Mouse (Mus musculus) brain, embryonic 14.5 days (tissue): ENCODE data around the gene Gm2115. TPM values are rescaled to one million over a fixed set of nuclear protein-coding genes. Genes with fewer than 3 reads are reported as not detected.

Experiments
- DNase-seq: peaks from one replicate; pipeline ENCODE4 v3.0.0-alpha.2; 2011; ENCODE audit warnings: low read depth
- CTCF ChIP-seq: fragments of 200-500 bp; IDR thresholded peaks from 2 replicates; pipeline ENCODE4 v1.5.1; 2012; ENCODE audit warnings: inconsistent platforms, mild to moderate bottlenecking, moderate library complexity, borderline replicate concordance; ENCODE audit not compliant: insufficient read depth, insufficient read length; ENCODE audit errors: extremely low read depth
- POLR2A ChIP-seq: fragments of 200-500 bp; IDR thresholded peaks from 2 replicates; pipeline ENCODE4 v1.6.1; 2012; ENCODE audit warnings: mild to moderate bottlenecking, inconsistent platforms, borderline replicate concordance; ENCODE audit not compliant: poor library complexity, insufficient read depth, insufficient read length, severe bottlenecking; ENCODE audit errors: extremely low read depth
- polyA plus RNA-seq: library from polyadenylated mRNA; depleted of rRNA; stranded (reverse); fragments of >200 nt; gene quantifications from 2 replicates; pipeline ENCODE4 v1.2.3, GENCODE M21; 2012

Gene Gm2115
- polyA plus RNA-seq, 1 experiment: 1.1 TPM

DNA sequence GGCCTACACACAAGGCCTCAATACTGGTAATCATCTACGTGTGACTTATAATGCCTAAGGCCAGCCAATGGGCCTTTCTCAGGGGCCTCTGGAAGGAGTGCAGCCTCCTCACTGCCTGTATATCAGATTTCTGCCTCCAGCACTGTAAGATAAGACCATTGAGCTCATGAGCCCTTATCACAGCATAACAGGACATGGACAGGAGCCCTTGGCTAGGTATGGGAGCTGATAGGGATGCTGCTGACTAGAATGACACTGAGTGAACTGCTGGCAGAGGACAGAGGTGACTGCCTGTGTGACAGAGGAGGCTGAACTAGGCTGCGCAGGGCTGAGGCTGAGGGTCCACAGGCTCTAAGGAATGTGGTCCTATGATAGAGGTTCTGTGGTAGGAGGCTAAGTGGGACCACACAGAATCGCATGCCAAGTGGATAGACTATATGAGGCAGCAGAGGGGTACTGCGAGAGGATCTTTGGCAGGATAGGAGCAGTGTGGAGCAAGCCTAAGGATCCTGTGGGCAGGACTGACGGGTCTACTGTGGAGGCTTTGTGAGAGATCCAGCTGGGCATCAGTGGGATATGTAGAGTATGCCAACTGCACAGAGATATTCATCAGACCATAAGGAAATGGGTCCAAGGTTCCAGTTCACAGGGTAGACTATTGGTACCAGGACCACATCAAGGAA lies 58.5 kb downstream of the Gm2115 start:
- no peak for DNase-seq
- TF ChIP-seq CTCF: no peak
- TF ChIP-seq POLR2A: no peak

GRCm38 (mm10) chr7:84590622-84591021 lies 61.9 kb downstream of the Gm2115 start:
- TF ChIP-seq CTCF (no peak), POLR2A (no peak)
- DNase-seq: no peak

DNA sequence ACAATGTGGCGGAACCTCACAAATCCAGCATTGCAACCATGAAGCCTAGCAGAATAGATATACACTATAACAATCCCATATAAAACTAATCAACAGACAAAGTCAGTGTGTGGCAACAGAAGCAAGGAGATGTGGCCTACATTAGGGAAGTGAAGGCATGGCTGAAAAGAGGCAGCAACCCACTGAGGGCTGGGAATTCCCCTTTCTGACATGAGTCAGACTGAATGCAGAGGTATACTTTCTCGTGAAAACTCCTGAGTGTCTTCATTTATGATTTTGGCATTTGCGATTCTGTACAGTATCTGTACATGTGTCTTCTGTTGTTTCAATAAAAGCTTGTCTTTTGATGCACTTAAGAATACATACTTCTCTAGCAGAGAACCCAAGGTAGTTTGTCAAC lies 62.6 kb downstream of the Gm2115 start:
- TF ChIP-seq POLR2A (no peak), CTCF (no peak)
- no peak for DNase-seq

- TF ChIP-seq CTCF: peak; percentile 74; the same call in 1 of the 2 replicates
- no peak for TF ChIP-seq POLR2A
- DNase-seq: peak; percentile 81
Measured at GRCm38 (mm10) chr7:84594087-84594916, 65.5 kb downstream of the Gm2115 start.

GRCm38 (mm10) chr7:84594917-84595303 lies 66.2 kb downstream of the Gm2115 start:
- no peak for DNase-seq
- TF ChIP-seq POLR2A (no peak), CTCF (no peak)

- no peak for DNase-seq
- TF ChIP-seq POLR2A: no peak
- no peak for TF ChIP-seq CTCF
Measured at GRCm38 (mm10) chr7:84596002-84596401, 67.2 kb downstream of the Gm2115 start.

- no peak for DNase-seq
- TF ChIP-seq CTCF (no peak), POLR2A (no peak)
Measured at GRCm38 (mm10) chr7:84596633-84597032, 67.9 kb downstream of the Gm2115 start.

GRCm38 (mm10) chr7:84600631-84601030 lies 71.9 kb downstream of the Gm2115 start:
- no peak for DNase-seq
- TF ChIP-seq CTCF: no peak
- no peak for TF ChIP-seq POLR2A

DNA sequence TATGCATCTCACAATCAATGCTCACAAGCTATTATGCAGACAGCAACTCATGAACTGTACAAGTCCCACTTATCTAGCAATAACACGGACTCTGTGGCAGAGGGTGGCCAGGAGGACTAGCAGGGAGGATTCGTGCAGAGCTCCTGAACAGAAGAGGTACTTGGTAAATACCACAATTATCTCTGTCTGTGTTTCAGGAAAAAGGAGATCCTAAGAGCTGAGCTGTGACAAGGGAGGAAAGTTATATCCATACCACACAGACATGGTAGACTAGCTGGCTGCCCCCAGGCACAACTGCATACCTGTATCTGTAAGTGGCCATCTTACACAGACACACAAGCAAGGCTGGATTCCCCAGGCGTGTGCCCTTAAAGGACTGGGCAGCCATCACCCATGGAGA lies 72.6 kb downstream of the Gm2115 start:
- TF ChIP-seq CTCF (no peak), POLR2A (no peak)
- no peak for DNase-seq

DNA sequence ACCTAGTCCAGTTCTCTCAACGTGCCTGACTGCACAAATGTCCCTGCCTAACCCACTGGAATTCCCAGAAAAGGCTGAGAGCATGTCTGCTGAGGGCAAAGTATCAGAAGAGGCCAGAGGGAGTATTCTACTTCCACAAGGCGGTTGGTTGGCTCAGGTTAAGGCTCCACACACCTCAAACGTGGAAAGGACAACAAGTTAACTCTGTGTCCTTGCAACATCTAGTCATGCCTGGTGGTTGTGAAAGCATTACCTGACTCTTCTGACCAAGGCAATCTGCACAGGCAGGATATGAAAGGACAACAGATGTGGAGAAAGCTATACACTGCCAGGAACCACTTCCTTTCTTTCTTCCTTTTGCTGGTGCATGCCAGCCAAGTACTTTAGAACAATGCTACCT lies 75.7 kb downstream of the Gm2115 start:
- no peak for DNase-seq
- TF ChIP-seq POLR2A (no peak), CTCF (no peak)

DNA sequence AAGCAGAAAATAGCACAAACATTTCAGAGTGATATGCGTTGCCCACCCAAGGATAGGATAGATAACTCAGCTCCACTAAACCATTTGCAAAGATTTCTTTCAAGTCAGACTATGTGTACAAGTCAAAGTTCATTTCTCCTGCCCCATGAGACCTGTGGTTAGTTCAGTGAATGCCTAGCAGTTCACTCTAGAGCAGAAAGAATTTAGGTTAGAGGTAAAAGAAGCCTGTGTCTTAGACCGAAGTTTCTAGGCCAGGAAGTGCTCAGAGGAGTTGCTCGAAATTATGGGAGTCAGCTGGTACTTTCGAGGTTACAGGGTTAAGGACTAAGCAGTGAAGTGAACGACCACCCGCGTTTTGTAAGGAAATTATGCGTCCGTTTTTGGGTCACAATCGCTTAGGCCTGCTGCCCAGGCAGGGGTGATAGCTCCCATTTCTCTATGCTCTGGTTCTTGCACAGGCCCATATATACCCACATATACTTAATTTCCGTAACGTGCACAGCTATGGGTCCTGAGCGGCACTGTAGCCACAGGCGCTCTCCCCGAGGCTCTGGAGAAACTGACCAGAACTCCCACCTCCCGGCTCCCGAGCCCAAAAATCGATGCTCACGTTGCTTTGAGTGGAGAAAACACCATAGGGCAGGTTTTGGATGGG lies 76.4 kb downstream of the Gm2115 start:
- TF ChIP-seq CTCF (no peak), POLR2A (no peak)
- peak; percentile 27 for DNase-seq

DNA sequence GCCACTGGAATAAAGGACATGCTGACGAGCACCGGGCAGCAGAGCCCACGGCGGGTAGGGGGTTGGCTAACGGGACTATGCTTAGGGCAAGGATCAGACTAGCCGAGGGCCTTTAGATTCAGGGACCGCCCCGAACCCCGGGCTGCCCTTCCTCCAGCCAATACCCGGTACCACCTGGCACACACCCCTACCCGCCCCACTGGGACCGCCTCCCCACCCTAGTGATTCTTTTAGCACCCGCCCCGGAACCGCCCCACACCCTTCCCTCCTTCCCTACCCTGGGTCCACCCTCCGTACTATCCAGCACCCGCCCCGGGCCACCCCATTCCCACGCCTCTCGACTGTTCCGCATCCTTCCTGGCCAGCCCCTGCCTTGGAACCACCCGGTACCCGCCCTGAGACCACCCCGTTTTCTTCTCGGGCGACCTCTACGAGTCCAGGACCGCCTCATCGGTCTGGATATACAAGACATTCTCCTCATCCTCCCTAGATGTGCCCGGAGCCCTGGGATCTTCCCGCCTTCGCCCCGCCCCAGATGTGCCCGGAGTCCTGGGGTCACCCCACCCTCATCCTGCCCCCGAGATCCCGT lies 77.0 kb downstream of the Gm2115 start:
- peak; percentile 32 for DNase-seq
- TF ChIP-seq POLR2A: no peak

GRCm38 (mm10) chr7:84606293-84606749 lies 77.6 kb downstream of the Gm2115 start, which contains the start of gene Fah:
Gene Fah, minus strand, starts transcription at chr7:84606722.
- TF ChIP-seq POLR2A (no peak), CTCF (no peak)
- peak; percentile 31 for DNase-seq
